Mouse (Mus musculus) testis, adult 2 months (tissue): ENCODE data around the gene Josd2. TPM values are rescaled to one million over a fixed set of nuclear protein-coding genes. Genes with fewer than 3 reads are reported as not detected.
A peak's percentile ranks its signal among the peaks of the same experiment; 100 is the strongest.

ENCODE experiments used
- H3K27ac ChIP-seq: fragments of 200-500 bp; 2 replicates; pipeline ENCODE4 v1.5.1; 2012; ENCODE audit warnings: low read depth, low read length; ENCODE audit not compliant: control insufficient read depth, insufficient read depth
- H3K27me3 ChIP-seq: fragments of 200-500 bp; 2 replicates; pipeline ENCODE4 v1.6.1; 2012; ENCODE audit warnings: mild to moderate bottlenecking, low read length, moderate library complexity; ENCODE audit not compliant: control insufficient read depth, insufficient read depth
- H3K36me3 ChIP-seq: fragments of 200-500 bp; 2 replicates; pipeline ENCODE4 v1.6.1; 2012; ENCODE audit warnings: mild to moderate bottlenecking, low read length; ENCODE audit not compliant: control insufficient read depth, insufficient read depth
- H3K4me1 ChIP-seq: fragments of 200-500 bp; 2 replicates; pipeline ENCODE4 v1.6.1; 2012; ENCODE audit warnings: low read length; ENCODE audit not compliant: control insufficient read depth, insufficient read depth
- H3K4me3 ChIP-seq: fragments of 200-500 bp; 2 replicates; pipeline ENCODE4 v1.5.1; 2012; ENCODE audit warnings: low read depth, mild to moderate bottlenecking, low read length, moderate library complexity, mixed read lengths; ENCODE audit not compliant: control insufficient read depth
- CTCF ChIP-seq: fragments of 200-500 bp; IDR thresholded peaks from 2 replicates; pipeline ENCODE4 v1.5.1; 2012; ENCODE audit warnings: low read depth, mild to moderate bottlenecking, inconsistent platforms, low read length, moderate library complexity; ENCODE audit not compliant: control insufficient read depth, insufficient read depth, insufficient replicate concordance
- POLR2A ChIP-seq: fragments of 200-500 bp; IDR thresholded peaks from 2 replicates; pipeline ENCODE4 v1.6.1; 2012; ENCODE audit warnings: low read depth, mild to moderate bottlenecking, inconsistent platforms, low read length, moderate library complexity; ENCODE audit not compliant: control insufficient read depth
- polyA plus RNA-seq: library from polyadenylated mRNA; depleted of rRNA; stranded (reverse); fragments of >200 nt; gene quantifications from 2 replicates; pipeline ENCODE4 v1.2.3, GENCODE M21; 2012

Josd2 gene
- polyA plus RNA-seq, 1 experiment: 118 TPM

- H3K27me3 ChIP-seq: no peaks in the 10 kb centered on the region
Observed at GRCm38 (mm10) chr7:44475046-44475614, 7.3 kb downstream of the Josd2 start.

GRCm38 (mm10) chr7:44482836-44483435 is 15.2 kb downstream of the Josd2 start:
- H3K4me3 ChIP-seq: no peak overlapping the region
- no peaks in the 10 kb centered on the region for H3K36me3 ChIP-seq
- no peak overlapping the region for H3K27ac ChIP-seq
- no peaks in the 10 kb centered on the region for H3K27me3 ChIP-seq
- TF ChIP-seq POLR2A (no peak), CTCF (no peak)
- H3K4me1 ChIP-seq: no peaks in the 10 kb centered on the region

More at GRCm38 (mm10) chr7:44475046-44475614, 7.3 kb downstream of the Josd2 start:
- H3K36me3 ChIP-seq: no peaks in the 10 kb centered on the region
- H3K27ac ChIP-seq: no peak overlapping the region
- TF ChIP-seq CTCF: no peak
- no peak for TF ChIP-seq POLR2A
- H3K4me3 ChIP-seq: no peak overlapping the region
- no peaks in the 10 kb centered on the region; the same call in 1 of the 2 replicates for H3K4me1 ChIP-seq

- Histone ChIP-seq H3K4me1 (no peaks in the 10 kb centered on the region), H3K27me3 (no peaks in the 10 kb centered on the region), H3K4me3 (no peak overlapping the region), H3K27ac (no peak overlapping the region), H3K36me3 (no peaks in the 10 kb centered on the region)
- TF ChIP-seq CTCF: no peak
- TF ChIP-seq POLR2A: no peak
Observed at GRCm38 (mm10) chr7:44484109-44484508, 16.3 kb downstream of the Josd2 start.

GRCm38 (mm10) chr7:44484841-44485571 is 17.2 kb downstream of the Josd2 start:
- no peak for TF ChIP-seq POLR2A
- TF ChIP-seq CTCF: peak; percentile 86; the same call in 1 of the 2 replicates
- Histone ChIP-seq H3K4me3 (no peak overlapping the region), H3K4me1 (no peaks in the 10 kb centered on the region)

DNA sequence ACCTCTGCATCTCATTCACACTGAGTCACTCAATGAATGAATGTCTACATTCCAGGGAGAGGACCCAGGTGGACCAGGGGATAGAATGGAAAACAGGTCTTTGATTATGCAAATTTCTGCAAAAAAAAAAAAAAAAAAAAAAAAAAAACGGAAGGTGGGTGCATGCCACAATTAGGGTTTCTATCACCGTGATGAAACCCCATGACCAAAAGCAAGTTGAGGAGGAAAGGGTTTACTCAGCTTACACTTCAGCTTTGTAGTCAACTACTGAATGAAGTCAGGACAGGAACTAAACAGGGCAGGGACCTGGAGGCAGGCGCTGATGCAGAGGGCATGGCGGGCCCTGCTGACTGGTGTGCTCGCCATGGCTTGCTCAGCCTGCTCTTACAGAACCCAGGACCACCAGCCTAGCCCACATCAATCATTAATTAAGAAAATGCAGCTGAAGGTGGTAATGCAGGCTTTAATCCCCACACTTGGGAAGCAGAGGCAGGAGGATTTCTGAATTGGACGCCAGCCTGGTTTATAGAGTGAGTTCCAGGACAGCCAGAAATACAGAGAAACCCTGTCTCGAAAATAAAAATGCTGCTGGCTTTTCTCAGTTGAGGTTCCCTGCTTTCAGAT is 17.9 kb downstream of the Josd2 start:
- Histone ChIP-seq H3K4me1 (no peaks in the 10 kb centered on the region), H3K27me3 (no peaks in the 10 kb centered on the region), H3K36me3 (no peaks in the 10 kb centered on the region), H3K4me3 (no peak overlapping the region), H3K27ac (no peak overlapping the region)
- TF ChIP-seq CTCF: no peak
- TF ChIP-seq POLR2A: no peak

More at GRCm38 (mm10) chr7:44484841-44485571, 17.2 kb downstream of the Josd2 start:
- H3K27ac ChIP-seq: no peak overlapping the region
- no peaks in the 10 kb centered on the region for H3K27me3 ChIP-seq
- no peaks in the 10 kb centered on the region for H3K36me3 ChIP-seq

DNA sequence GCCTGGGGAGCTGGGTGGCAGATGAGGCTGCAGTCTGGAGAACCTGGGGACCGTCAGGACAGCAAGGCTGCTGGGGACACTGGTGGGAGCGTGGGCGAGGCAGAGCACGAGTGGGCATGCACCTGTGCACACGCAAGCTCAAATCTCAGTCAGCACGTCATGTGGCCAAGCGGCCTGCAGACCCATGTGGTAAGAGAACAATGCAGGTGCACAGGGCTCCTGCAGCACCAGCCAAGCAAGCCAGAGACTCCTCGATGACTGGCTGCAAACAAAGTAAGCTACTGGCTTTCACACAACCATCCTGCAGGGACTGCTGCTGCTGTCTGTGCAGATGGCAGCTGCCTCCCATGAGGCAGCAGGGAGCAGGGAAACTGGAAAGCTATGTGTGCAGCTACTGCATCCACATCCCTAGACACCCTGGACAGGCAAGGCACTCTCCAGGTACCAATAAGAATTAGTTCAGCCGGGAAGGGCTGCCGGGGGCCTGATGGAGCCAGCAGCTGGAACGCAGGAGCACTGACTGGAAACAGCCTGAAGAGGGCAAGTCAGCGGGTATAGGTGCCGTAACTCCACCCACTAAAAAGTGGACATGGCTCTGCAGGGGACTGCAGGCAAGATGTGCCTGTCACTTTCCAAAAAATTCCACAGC is 19.3 kb downstream of the Josd2 start:
- Histone ChIP-seq H3K36me3 (no peaks in the 10 kb centered on the region), H3K4me1 (no peaks in the 10 kb centered on the region), H3K27ac (no peak overlapping the region), H3K4me3 (no peak overlapping the region), H3K27me3 (no peaks in the 10 kb centered on the region)
- TF ChIP-seq CTCF: no peak
- no peak for TF ChIP-seq POLR2A
